Mouse (Mus musculus): Measurements from ENCODE around the gene Trmt10a.

GRCm38 (mm10) chr3:138173291-138173690 is 30.0 kb downstream of the Trmt10a start:
- peak; percentile 18; the same call in 1 of the 2 replicates for TF ChIP-seq CTCF (IDR thresholded peaks at IDR 0.05; ENCODE audit: extremely low read depth, insufficient read length, insufficient replicate concordance, low read depth, low read length)
- no peak for TF ChIP-seq POLR2A (IDR thresholded peaks at IDR 0.05; ENCODE audit: low read depth, low read length)

Measured in small intestine, adult 2 months (tissue).